Mouse (Mus musculus) neural tube, embryonic 14.5 days (tissue): ENCODE measurements at regions not wholly inside any gene's neighbourhood (a gene's known extent, or its start where the extent isn't known, plus 50 kb on each side); places are given as distances from the start of the nearest gene placed in this dataset.

ENCODE experiments used
- ATAC-seq: fragments of 200-750 bp; cut with Nextera tagmentation; 2 replicates; pipeline ENCODE4 v1.8.0; 2017; ENCODE audit warnings: low read depth, mild to moderate bottlenecking, moderate TSS enrichment, moderate library complexity
- H3K27ac ChIP-seq: fragments of 300-500 bp; sonication (generic); 2 replicates; pipeline ENCODE4 v1.5.1; 2014; ENCODE audit warnings: low read depth, mild to moderate bottlenecking, control low read depth, low read length, moderate library complexity, mixed read lengths
- H3K27me3 ChIP-seq: fragments of 300-500 bp; sonication (generic); 2 replicates; pipeline ENCODE4 v1.6.1; 2014; ENCODE audit warnings: low read length; ENCODE audit not compliant: control insufficient read depth, insufficient read depth
- H3K36me3 ChIP-seq: fragments of 300-500 bp; sonication (generic); 2 replicates; pipeline ENCODE4 v1.6.1; 2014; ENCODE audit warnings: low read length, mixed read lengths; ENCODE audit not compliant: control insufficient read depth, insufficient read depth
- H3K4me1 ChIP-seq: fragments of 300-500 bp; sonication (generic); 2 replicates; pipeline ENCODE4 v1.6.1; 2014; ENCODE audit warnings: low read length; ENCODE audit not compliant: control insufficient read depth, insufficient read depth
- H3K4me2 ChIP-seq: fragments of 300-500 bp; sonication (generic); 2 replicates; pipeline ENCODE4 v1.6.1; 2014; ENCODE audit warnings: mild to moderate bottlenecking, low read depth, low read length, control low read depth
- H3K4me3 ChIP-seq: fragments of 300-500 bp; sonication (generic); 2 replicates; pipeline ENCODE4 v1.5.1; 2014; ENCODE audit warnings: low read depth, low read length, control low read depth, mixed read lengths
- H3K9ac ChIP-seq: fragments of 300-500 bp; sonication (generic); replicated peaks from 2 replicates; pipeline ENCODE4 v1.6.1; 2014; ENCODE audit warnings: low read depth, mild to moderate bottlenecking, control low read depth, low read length, mixed read lengths
- H3K9me3 ChIP-seq: fragments of 300-500 bp; sonication (generic); 2 replicates; pipeline ENCODE4 v1.6.1; 2016; ENCODE audit warnings: low read length; ENCODE audit not compliant: control insufficient read depth
- WGBS: fragments of 180-500 bp; shearing (Covaris S2); extraction: QIAGEN DNeasy Blood & Tissue Kit; methylation state at CpG from one replicate; pipeline ENCODE4 v1.1.7; 2014; 5-methylcytosine and 5-hydroxymethylcytosine counted together

GRCm38 (mm10) chr19:28157196-28157595 is 146.2 kb upstream of the Rfx3 start:
- no peak overlapping the region for H3K4me3 ChIP-seq
- no peak overlapping the region for H3K27ac ChIP-seq
- no peaks in the 10 kb centered on the region for H3K9me3 ChIP-seq
- whole genome bisulfite sequencing: 76% methylated on average over 3 of the region's 3 CpGs
- no peak for ATAC-seq
- no peaks in the 10 kb centered on the region for H3K4me1 ChIP-seq
- no peaks in the 10 kb centered on the region for H3K27me3 ChIP-seq
- no peak overlapping the region for H3K4me2 ChIP-seq
- H3K9ac ChIP-seq: no peak overlapping the region
- no peaks in the 10 kb centered on the region for H3K36me3 ChIP-seq

- WGBS: 85% methylated on average over 10 of the region's 10 CpGs
- ATAC-seq: no peak
- Histone ChIP-seq H3K9ac (no peak overlapping the region), H3K4me1 (no peaks in the 10 kb centered on the region), H3K36me3 (no peaks in the 10 kb centered on the region), H3K27ac (no peak overlapping the region), H3K4me3 (no peak overlapping the region), H3K27me3 (no peaks in the 10 kb centered on the region), H3K4me2 (no peak overlapping the region), H3K9me3 (no peaks in the 10 kb centered on the region)
These were observed 126.6 kb upstream of the Rfx3 start for GRCm38 (mm10) chr19:28137581-28137980.

GRCm38 (mm10) chr19:28134806-28135205 is 123.8 kb upstream of the Rfx3 start:
- no peak for ATAC-seq
- no peak overlapping the region for H3K4me3 ChIP-seq
- no peaks in the 10 kb centered on the region for H3K27me3 ChIP-seq
- H3K4me1 ChIP-seq: no peaks in the 10 kb centered on the region
- 21% methylated on average over 1 of the region's 1 CpGs for WGBS
- H3K9me3 ChIP-seq: no peaks in the 10 kb centered on the region
- no peak overlapping the region for H3K4me2 ChIP-seq
- H3K9ac ChIP-seq: no peak overlapping the region
- no peaks in the 10 kb centered on the region for H3K36me3 ChIP-seq
- H3K27ac ChIP-seq: no peak overlapping the region

- Histone ChIP-seq H3K36me3 (no peaks in the 10 kb centered on the region), H3K9ac (no peak overlapping the region), H3K27me3 (no peaks in the 10 kb centered on the region), H3K9me3 (no peaks in the 10 kb centered on the region), H3K4me2 (no peak overlapping the region), H3K27ac (no peak overlapping the region), H3K4me3 (no peak overlapping the region), H3K4me1 (no peaks in the 10 kb centered on the region)
- no peak for ATAC-seq
- 83% methylated on average over 10 of the region's 10 CpGs for WGBS
These were observed 100.6 kb upstream of the Rfx3 start for GRCm38 (mm10) chr19:28111263-28112180.

GRCm38 (mm10) chr19:28095620-28096019 is 84.7 kb upstream of the Rfx3 start:
- WGBS: 11% methylated on average over 9 of the region's 9 CpGs
- Histone ChIP-seq H3K27ac (no peak overlapping the region), H3K9me3 (no peaks in the 10 kb centered on the region), H3K4me1 (no peaks in the 10 kb centered on the region), H3K9ac (0 out of 2 replicates have a peak overlapping the region, but pooled peaks have one; percentile 3), H3K27me3 (no peaks in the 10 kb centered on the region), H3K4me3 (no peak overlapping the region), H3K4me2 (peak overlapping the region; percentile 21; the same call in 1 of the 2 replicates), H3K36me3 (no peaks in the 10 kb centered on the region)
- ATAC-seq: peak; percentile 58; the same call in 1 of the 2 replicates

- H3K9me3 ChIP-seq: no peaks in the 10 kb centered on the region
- WGBS: 91% methylated on average over 6 of the region's 6 CpGs
- H3K9ac ChIP-seq: no peak overlapping the region
- no peaks in the 10 kb centered on the region for H3K36me3 ChIP-seq
- ATAC-seq: no peak
- no peaks in the 10 kb centered on the region for H3K27me3 ChIP-seq
- no peak overlapping the region for H3K4me3 ChIP-seq
- H3K27ac ChIP-seq: no peak overlapping the region
- no peak overlapping the region for H3K4me2 ChIP-seq
- peaks cover under 1% of the 10 kb centered on the region; the same call in 1 of the 2 replicates for H3K4me1 ChIP-seq
These were observed 81.3 kb upstream of the Rfx3 start for GRCm38 (mm10) chr19:28092252-28092651.

- Histone ChIP-seq H3K4me2 (no peak overlapping the region), H3K36me3 (no peaks in the 10 kb centered on the region), H3K27ac (no peak overlapping the region; the same call in 1 of the 2 replicates), H3K4me3 (no peak overlapping the region), H3K9ac (no peak overlapping the region; the same call in 1 of the 2 replicates), H3K4me1 (peaks cover 7% of the 10 kb centered on the region; the same call in 1 of the 2 replicates), H3K9me3 (no peaks in the 10 kb centered on the region), H3K27me3 (no peaks in the 10 kb centered on the region)
- WGBS: 51% methylated on average over 12 of the region's 12 CpGs
- ATAC-seq: peak; percentile 69; the same call in 1 of the 2 replicates
These were observed 76.9 kb upstream of the Rfx3 start for GRCm38 (mm10) chr19:28087607-28088546.

GRCm38 (mm10) chr19:28070386-28070785 is 59.4 kb upstream of the Rfx3 start:
- Histone ChIP-seq H3K9me3 (no peaks in the 10 kb centered on the region), H3K4me2 (no peak overlapping the region), H3K27ac (no peak overlapping the region), H3K27me3 (no peaks in the 10 kb centered on the region), H3K4me3 (no peak overlapping the region), H3K9ac (no peak overlapping the region), H3K36me3 (no peaks in the 10 kb centered on the region), H3K4me1 (no peaks in the 10 kb centered on the region)
- ATAC-seq: no peak
- WGBS: 92% methylated on average over 3 of the region's 3 CpGs
